Mouse (Mus musculus) adrenal gland (tissue): ENCODE data around the gene Ilvbl.
"Not testable (repeated sequence)": the region's sequence is repeated elsewhere in the genome, so short reads cannot be mapped to it uniquely, and the experiment has no call there.

Experiments used
- intact Hi-C: fragments of 180-260 bp; cut with DNase I; formaldehyde crosslinking; loops from one replicate; pipeline ENCODE4 v1.15.1; 2025
- long read RNA-seq, 2 experiments: library from polyadenylated mRNA; unstranded; transcript quantifications; one replicate each; pipeline ENCODE4 v2.0.0; 2020; ENCODE audit warnings: borderline replicate concordance in 1 of 2; ENCODE audit not compliant: insufficient replicate concordance in 1 of 2

Gene Ilvbl
- long read RNA-seq, experiment 1, transcript Ilvbl-209 (15 exons, 2,233 nt) = major isoform, 35 of 53 reads
- long read RNA-seq, experiment 1, partial matches to known transcripts = 3 of 53 reads
- long read RNA-seq, experiment 1, other reads (novel, unspliced or antisense) = 11 of 53 reads
- long read RNA-seq, experiment 2, transcript Ilvbl-209 (15 exons, 2,233 nt) = major isoform, 31 of 53 reads
- long read RNA-seq, experiment 2, partial matches to known transcripts = 3 of 53 reads
- long read RNA-seq, experiment 2, other reads (novel, unspliced or antisense) = 15 of 53 reads

DNA sequence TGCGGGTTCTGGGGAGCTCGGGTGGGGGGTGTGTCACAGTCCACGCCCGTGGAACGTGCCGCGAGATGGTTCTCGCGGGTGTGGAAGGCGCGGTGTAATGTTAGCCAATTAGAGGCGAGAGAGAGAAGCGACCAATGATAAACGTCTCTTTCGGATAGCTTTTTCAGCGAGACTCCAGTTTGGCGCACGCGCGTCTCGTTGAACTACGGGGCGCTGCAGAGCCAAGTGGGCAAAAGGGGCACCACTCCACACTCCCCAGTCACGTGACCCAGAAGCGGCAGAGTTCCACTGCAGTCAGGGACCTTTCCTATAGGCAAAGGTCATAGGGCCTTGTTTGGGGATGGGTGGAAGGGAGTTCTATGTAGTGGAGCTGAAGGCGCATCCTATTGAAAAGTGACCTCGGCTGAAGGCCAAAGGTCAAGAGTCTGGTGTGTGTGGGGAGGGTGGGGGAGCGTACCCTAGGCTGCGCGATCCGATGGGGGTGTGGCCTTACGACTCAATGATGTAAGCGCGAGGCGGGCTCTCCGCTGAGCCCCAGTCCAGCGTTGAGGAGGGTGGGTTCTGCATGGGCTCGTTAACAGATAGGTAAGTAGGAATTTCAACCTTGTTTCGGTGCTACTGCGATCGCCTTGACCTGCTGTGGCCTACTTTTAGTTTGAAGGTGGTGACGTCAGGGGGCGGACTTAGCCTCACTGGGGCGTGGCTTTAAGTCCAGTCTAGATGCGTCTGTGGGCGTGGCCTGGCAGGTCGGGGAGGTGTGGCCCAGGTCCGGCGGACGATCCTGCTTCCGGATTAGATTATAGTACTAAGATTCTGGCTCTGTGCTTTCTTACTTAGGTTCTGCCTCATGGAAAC is at the start of gene Ilvbl:
Ilvbl (plus strand) TSS at position 97 of the 855 bp plus-strand sequence.
- intact Hi-C loops = no loop called here

- intact Hi-C loops = not testable (repeated sequence)
Observed at GRCm38 (mm10) chr10:78525071-78525470, 49.1 kb upstream of the Ilvbl start.

DNA sequence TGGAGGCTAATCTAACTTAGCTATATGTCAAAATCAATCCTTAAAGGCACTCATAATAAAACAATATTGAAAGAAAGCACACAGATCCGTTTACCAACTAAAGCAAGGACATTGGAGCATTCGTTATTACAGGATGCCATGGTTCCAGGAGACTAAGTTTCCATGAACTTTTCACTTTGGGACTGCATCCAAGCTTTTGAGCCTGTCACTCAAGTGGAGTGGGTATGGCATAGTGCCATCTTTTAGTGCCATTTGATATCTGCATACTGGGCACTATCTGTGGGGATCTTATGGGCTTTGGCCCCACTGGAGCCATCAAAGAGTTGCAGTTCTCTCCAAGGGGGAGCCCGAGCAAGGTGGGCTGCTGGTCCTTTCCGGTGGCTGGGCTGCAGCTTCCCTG is 48.6 kb upstream of the Ilvbl start:
- intact Hi-C loops = no loop called here

DNA sequence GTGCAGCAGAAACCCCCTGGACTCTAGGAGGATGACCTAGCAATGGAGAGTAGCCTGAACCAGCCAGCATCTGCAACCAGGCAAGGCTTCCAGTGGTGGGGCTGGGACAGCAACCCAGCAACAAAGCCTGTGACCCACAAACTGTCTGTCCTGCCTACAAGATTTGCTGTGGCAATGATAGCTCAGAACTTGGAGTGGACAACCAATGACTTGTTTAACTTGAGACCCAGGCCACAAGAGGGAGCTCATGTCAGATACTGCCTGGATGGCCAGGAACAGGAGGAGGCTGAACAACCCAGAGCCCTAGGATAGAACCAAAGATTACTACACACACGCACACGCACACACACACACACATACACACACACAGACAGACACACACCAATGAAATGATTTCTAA is 33.2 kb upstream of the Ilvbl start:
- intact Hi-C loops = no loop called here

DNA sequence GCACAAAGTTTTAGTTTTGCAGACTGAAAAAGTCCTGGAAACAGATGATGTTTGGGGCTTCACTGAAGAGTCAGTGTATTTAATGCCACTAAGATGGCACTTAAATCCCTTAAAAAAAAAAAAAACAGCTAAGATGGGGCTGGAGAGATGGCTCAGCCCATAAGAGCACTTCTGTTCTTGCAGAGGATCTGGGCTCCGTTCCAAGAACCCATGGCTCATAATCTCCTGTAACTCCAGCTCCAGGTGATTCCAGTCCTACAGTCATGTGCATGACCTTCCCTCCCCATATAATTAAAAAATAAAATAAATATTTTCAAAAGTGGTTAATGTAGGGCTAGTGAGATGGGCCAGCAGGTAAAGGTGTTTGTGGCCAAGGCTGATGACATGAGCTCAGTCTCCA is 9.1 kb upstream of the Ilvbl start:
- intact Hi-C loops = no loop called here

DNA sequence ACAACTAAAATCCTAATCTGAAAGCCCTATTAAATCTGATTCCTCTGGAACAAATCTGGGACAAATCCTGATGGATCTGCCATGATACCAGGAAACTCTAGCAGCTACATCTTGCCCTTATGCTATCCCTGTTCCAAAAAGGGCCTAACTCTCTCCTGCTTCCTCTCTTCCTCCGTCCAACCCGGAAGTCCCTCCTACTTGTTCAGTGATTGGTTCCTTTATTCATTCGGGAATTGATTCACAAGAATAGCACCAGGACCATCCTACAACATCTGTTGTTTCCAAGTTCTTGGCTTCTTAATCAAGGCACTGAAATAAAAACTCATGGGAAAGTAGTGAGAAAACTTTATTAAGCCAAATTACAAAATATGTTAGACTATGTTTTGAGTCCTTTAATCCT is 5.0 kb upstream of the Ilvbl start:
- intact Hi-C loops = no loop called here

DNA sequence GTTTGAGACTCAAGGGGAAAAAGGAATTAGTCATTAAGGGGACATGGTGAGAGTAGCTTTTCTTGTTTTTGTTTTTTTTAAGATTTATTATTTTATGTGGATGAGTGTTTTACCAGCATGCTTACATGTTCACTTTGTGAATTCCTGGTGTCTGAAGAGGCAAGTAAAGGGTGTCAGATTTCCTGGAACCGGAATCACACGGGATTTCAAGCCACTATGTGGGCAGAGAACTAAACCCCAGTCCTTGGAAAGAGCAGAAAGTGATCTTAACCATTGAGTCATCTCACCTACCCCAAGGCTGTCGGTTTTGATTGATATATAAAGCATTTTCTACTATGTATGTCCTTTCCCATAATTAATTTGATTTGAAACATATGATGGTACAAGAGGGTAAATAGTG is 4.5 kb upstream of the Ilvbl start:
- intact Hi-C loops = no loop called here

DNA sequence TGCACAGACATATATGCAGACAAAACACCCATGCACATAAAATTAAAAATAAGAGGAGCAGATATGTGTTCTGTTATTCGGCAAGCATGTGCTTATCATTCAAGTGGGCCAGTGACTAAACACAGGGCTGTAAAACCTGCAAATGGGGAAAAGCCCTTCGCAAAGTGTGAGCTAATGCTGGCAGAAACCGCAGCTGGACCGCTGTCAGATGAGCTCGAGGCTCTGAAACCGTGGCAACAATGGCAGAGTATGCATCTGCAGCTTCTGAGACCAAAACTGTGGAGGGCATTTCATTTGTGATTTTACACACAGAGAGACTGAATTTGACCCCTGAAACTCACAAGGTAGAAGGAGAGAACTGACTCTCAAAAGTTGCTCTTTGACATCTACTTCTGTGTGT is 3.7 kb upstream of the Ilvbl start:
- intact Hi-C loops = no loop called here

DNA sequence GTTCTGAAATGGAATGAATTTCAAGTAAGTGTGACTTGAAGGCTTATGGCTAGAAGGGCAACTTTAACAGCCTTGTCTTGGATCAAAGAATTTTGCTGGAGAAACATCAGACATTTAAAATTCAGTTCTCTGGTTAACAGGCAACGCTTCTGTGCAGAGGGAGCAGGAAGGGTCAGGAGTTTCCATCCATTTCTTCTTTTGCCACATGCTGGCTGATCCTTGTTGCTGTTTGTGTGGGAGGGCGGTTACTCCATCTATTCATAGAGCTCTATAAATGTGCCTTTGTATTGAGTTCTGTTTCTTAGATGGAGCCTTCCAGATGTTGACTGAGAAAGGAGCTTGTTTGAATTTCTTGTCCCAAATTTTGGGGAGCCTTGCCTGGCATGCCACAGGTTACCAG is 3.2 kb upstream of the Ilvbl start:
- intact Hi-C loops = no loop called here

- intact Hi-C loops = no loop called here
Observed at GRCm38 (mm10) chr10:78573226-78573625, 920 bp upstream of the Ilvbl start.

DNA sequence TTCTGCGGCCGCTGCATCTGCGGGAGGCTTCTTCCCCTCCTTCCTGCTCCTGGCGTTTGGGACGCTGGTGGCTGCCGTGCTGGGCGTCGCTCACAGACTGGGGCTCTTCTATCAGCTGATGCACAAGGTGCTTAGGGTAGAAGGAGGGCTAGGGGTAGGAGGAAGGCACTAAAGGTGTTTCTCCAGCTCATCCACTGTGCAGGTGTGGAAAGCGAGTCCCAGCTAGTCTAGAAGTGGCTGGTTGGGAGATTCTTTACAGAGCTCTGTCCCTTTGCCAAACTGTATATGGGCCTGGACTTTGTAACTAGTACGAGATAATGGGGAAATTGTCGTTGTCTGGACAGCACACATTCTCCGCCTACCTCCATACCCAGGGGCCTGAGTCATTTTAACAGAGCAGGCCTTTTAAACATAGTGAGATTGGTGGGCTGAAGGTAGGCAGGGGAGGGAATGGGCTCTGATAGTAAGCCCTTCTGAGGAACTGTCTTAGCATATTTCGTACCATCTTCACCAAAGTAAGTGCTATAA is 1.0 kb downstream of the Ilvbl start:
- intact Hi-C loops = no loop called here

GRCm38 (mm10) chr10:78575690-78576089 is 1.5 kb downstream of the Ilvbl start:
- intact Hi-C loops = no loop called here

DNA sequence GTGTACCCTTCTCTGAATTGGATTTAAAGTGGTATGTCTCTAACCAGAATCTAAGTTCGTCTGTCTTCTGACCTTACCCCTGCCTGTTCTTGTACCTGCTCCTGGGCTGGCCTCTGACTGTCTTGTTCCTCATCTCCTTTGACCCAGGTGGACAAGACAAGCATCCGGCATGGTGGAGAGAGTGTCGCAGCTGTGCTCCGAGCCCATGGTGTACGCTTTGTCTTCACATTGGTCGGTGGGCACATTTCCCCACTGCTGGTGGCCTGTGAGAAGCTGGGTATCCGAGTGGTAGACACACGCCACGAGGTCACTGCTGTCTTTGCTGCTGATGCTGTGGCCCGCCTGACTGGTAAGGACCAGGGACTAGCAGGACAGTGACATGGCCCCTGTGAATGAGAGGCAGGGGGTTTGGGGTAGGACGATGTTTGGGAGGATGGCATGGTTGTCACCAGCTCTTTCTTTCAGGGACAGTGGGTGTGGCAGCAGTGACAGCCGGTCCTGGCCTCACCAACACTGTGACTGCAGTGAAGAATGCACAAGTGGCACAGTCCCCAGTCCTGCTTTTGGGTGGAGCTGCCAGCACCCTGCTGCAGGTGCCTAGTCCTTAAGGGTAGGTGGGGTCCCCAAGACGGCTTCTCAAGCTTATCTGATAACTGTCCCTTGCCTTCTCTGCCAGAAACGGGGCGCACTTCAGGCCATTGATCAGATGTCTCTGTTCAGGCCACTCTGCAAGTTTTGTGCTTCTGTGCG is 2.5 kb downstream of the Ilvbl start:
- intact Hi-C loops = no loop called here

DNA sequence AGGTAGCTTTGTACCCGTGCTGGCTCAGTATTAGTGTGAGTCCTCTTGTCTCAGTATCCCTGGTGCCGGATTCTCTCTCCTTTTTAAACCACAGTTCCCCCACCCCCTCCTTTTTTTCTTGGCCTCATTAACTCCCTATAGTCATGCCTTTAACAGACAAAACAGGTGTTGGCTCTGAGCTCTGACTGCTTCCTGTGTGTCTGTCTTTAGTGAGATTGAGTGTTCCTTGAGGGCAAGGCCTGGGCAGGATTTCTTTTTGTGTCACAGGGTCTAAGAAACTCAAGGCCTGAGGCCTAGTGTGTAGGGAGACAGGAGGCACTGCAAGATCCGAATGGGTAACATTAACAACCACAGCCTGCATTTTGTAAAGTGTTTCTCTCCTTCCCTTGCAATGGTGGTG is 4.1 kb downstream of the Ilvbl start:
- intact Hi-C loops = no loop called here

DNA sequence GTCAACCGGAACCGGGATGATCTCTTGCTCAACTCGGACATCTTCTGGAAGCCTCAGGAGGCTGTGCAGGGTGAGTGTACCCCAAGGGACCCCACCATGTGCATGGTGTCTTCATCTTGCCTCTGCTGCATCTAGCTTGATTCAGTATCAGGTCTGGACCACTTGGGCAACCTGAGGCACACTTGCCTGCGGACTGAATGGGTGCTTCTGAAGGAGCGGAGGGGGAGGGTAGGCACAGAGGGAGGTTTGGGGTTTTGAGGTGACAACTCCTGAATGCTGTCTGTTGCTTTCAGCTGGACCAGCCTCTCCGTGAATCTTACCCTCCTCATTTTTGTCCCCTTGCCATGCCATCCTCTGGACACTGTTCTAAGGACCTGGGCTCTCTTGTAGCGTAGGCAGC is 7.0 kb downstream of the Ilvbl start:
- intact Hi-C loops = no loop called here

DNA sequence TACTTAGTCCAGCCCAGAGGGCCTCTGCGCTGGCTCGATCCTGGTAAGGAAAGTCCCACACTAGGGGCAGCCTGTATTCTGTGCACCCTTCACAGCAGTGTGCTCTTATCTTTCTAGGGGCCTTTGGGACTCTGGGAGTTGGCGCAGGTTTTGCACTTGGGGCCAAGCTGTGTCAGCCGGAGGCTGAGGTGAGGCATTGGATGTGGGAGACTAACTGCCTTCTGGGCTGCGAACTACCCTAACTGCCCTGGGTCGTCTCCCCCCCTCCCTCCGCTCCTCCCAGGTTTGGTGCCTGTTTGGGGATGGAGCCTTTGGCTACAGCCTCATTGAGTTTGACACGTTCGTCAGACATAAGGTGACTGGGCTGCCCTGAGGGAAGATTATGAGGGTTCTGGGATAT is 9.2 kb downstream of the Ilvbl start:
- intact Hi-C loops = no loop called here

DNA sequence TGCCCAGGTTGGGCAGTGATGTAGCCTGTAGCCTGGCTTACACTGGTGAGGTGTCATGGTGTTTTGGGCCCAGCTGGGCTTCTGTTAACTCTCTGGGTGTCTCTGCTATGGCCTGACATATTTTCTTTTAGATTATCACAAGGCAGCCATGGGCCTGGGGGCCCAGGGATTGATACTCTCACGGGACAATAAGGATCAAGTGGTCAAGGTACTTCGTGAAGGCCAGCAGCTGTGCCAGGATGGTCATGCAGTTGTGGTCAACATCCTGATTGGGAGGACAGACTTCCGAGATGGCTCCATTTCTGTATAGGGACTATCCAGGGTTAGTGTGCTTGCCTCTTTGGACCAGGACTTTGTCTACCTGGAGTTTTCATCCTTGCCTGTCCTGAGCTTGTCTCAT is 9.8 kb downstream of the Ilvbl start:
- intact Hi-C loops = no loop called here

GRCm38 (mm10) chr10:78584996-78585395 is 10.8 kb downstream of the Ilvbl start:
- intact Hi-C loops = no loop called here

- intact Hi-C loops = no loop called here
Observed at GRCm38 (mm10) chr10:78585606-78586005, 11.5 kb downstream of the Ilvbl start.

DNA sequence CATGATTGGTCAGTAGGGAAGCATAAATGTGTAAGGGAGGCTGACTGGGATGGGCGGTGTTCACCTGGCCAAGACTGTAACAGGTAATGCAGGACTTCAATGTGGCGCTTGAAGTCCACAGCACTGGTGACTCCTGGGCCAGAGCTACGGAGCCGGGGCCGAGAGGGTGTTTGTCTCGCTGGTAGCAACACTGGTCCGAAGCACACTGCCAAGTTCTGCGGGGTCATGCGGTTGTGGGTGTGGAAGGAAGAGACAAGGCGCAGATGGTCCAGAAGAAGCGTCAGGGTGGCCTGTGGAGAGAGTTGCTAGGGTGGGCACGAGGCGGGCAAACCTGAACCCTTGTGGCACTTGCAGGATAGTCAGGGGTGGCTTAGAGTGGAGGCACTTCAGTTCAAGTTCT is 11.9 kb downstream of the Ilvbl start:
- intact Hi-C loops = no loop called here

DNA sequence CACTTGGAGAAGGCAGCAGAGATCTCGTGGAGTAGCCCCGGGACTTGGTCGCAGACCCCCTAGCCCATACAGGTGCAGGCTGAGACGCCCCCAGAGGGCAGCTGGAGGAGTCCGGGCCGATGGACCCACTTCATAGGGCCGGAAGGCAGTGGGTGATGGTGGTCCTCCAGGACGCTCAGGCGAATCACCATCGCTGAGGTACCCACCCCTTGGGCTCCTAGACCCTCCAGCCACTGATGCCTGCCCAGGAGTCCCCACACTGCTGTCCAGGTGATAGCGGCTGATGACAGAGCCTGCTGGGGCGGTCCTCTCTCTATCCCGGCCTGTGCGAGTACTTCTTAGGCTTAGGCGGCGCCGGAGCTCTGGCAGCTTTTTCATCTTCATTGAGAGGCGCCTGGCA is 15.1 kb downstream of the Ilvbl start:
- intact Hi-C loops = no loop called here

GRCm38 (mm10) chr10:78589901-78590300 is 15.8 kb downstream of the Ilvbl start:
- intact Hi-C loops = loop anchor here (5.0 kb wide), 1 partner anchor 68 kb away; no protein-coding TSS in a partner anchor
